Mouse (Mus musculus) cortical plate, adult 2 months (tissue): ENCODE measurements around the gene Itm2a.

ENCODE experiments used
- CTCF ChIP-seq: fragments of 200-500 bp; IDR thresholded peaks from 2 replicates; pipeline ENCODE4 v1.5.1; 2011; ENCODE audit warnings: mild to moderate bottlenecking, control low read depth, low read length; ENCODE audit not compliant: insufficient read depth; ENCODE audit errors: extremely low read depth
- POLR2A ChIP-seq: fragments of 200-500 bp; IDR thresholded peaks from 2 replicates; pipeline ENCODE4 v1.6.1; 2011; ENCODE audit warnings: mild to moderate bottlenecking, low read length, control low read depth; ENCODE audit not compliant: insufficient read depth; ENCODE audit errors: extremely low read depth

GRCm38 (mm10) chrX:107402481-107402880 is 695 bp downstream of the Itm2a start:
- TF ChIP-seq CTCF: no peak
- no peak for TF ChIP-seq POLR2A
